Mouse (Mus musculus) forebrain, embryonic 12.5 days (tissue): ENCODE measurements around the gene Elovl5. TPM values are rescaled to one million over a fixed set of nuclear protein-coding genes. Genes with fewer than 3 reads are reported as not detected.

Source experiments
- polyA plus RNA-seq: library from polyadenylated mRNA; unstranded; fragments of >200 nt; fragmentation: Nextera tagmentation; extraction: Ambion mirVana; gene quantifications from 2 replicates; pipeline ENCODE4 v1.2.1, GENCODE M21; 2016

Gene Elovl5
- polyA plus RNA-seq, 1 experiment from 2014 or later = 74.6 TPM

Other genes with a start within 250 kb of the Elovl5 start
- gene Gclc, start 162.8 kb upstream of the Elovl5 start, polyA plus RNA-seq = 22.5 and 23.5 TPM in 2 replicates
- not detected in 2 replicates for gene Gcm1, start 134.6 kb downstream of the Elovl5 start, polyA plus RNA-seq
- 32.7 and 35.9 TPM in 2 replicates for gene Fbxo9, start 191.7 kb downstream of the Elovl5 start, polyA plus RNA-seq
- 35.5 and 38.4 TPM in 2 replicates for gene Ick, start 191.8 kb downstream of the Elovl5 start, polyA plus RNA-seq